ENCODE assay signal across 14 mouse cellular contexts in the genomic region with DNA sequence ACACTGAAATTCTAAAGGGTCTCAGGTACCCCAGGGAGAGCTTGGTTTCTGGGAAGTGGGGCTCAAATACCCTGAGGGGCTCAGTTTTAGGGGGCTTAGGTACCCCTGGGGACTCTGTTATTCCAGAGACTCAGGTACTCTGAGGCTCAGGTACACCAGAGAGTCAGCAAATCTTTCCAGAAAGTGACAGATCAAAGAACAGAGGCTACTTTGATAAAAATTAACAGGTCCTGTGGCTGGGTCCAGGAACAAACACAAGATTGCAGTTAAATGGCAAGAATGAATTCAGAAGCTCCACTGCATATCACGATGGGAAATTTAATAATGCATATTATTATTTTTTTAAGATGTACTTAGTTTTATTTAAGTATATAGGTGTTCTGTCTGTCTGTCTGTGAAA.
"Had no signal": no experiment of that assay in that cellular context is flagged by ENCODE, and none has a peak within 500 bp of the region (broad histone marks: within the 10 kb centered on the region; RNA-seq: fewer than 3 reads in every experiment).

No protein-coding gene starts in this region.

- H3K4me2 ChIP-seq: limb, embryonic 15.5 days; liver, embryonic 15.5 days; lung, embryonic 14.5 days; neural tube, embryonic 12.5 days had no signal

- H3K4me3 ChIP-seq: limb, embryonic 15.5 days; liver, embryonic 15.5 days; midbrain, embryonic 10.5 days; myocyte; neural tube, embryonic 12.5 days had no signal

- H3K9ac ChIP-seq: limb, embryonic 15.5 days; liver, embryonic 15.5 days; lung, embryonic 14.5 days; neural tube, embryonic 12.5 days had no signal

- H3K36me3 ChIP-seq: limb, embryonic 15.5 days; liver, embryonic 15.5 days; midbrain, embryonic 10.5 days; neural tube, embryonic 12.5 days had no signal

- H3K9me3 ChIP-seq: limb, embryonic 15.5 days; liver, embryonic 15.5 days; midbrain, embryonic 10.5 days; neural tube, embryonic 12.5 days had no signal

- ATAC-seq: intestine, embryonic 16.5 days had no signal

- DNase-seq: layer of hippocampus, adult 9-11 months; layer of hippocampus, postnatal 36 days; lung, embryonic 14.5 days; lung, postnatal 10 days; lung, postnatal 4 days; midbrain, embryonic 14.5 days; thymus, postnatal 14 days had no signal

- H3K27me3 ChIP-seq: limb, embryonic 15.5 days; liver, embryonic 15.5 days; neural tube, embryonic 12.5 days had no signal

- H3K4me1 ChIP-seq: limb, embryonic 15.5 days; liver, embryonic 15.5 days had no signal

- H3K27ac ChIP-seq: limb, embryonic 15.5 days; liver, embryonic 15.5 days; neural tube, embryonic 12.5 days; stomach, postnatal 0 days had no signal
